Mouse (Mus musculus) cerebellum, adult 9-11 months (tissue): ENCODE measurements around the gene Kif27.

Experiments
- DNase-seq: peaks from one replicate; pipeline ENCODE4 v3.0.0; 2022

Kif27 gene

DNA sequence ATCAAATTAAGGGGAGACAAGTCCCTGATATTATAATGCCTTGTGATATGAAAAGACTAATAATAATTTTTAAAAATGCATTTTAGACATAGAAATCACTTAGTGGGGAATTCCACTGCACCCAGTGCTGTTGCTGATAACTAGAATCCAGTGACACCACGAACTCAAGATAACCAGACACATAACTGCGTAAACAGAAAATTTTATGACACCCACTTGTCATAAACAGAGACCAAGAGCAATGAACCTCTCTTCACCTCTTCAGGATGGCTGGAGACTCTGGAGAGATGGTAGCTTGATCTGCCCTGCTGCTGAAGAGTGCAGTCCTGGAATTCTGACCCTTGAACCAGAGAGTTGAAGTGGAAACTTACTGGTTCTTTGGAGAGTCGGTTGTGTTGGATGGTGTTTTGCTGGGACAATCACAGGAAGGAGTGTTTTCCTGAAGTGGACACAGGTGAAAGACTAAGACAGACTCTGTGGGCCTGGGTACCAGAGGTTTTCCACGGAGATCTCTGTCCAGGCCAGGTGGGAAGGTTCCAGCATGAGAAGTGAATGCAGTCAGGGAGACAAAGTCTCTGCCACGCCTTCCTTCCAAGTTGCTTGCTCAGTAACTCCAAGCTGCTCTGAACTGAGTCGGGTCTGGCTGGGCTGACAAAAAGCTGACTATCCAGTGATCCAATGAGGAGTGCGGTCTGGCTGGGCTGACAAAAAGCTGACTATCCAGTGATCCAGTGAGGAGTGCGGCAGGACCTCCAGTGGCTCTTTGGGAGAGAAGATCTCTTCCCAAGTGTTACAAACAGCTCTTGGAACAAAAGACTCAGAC is 5.6 kb upstream of the Kif27 start:
- no peak for DNase-seq

DNA sequence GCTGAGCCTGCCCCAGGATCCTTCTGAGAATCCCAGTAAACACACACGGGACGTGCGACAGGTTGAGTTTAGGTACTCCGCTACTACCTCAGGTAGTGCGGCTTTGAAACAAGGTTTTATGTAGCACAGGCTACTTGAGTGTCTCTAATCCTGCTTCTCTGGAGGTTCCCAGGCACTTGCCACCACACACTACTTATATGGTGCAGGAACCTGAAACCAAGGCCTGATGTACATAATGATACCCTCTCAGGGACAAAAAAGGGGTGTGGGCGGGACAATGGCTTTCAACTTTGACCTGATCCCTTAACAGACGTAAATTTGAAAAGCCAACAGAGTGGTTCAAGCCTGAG is 357 bp upstream of the Kif27 start:
- DNase-seq = no peak

GRCm38 (mm10) chr13:58352996-58353395 is 5.9 kb downstream of the Kif27 start:
- DNase-seq = no peak

DNA sequence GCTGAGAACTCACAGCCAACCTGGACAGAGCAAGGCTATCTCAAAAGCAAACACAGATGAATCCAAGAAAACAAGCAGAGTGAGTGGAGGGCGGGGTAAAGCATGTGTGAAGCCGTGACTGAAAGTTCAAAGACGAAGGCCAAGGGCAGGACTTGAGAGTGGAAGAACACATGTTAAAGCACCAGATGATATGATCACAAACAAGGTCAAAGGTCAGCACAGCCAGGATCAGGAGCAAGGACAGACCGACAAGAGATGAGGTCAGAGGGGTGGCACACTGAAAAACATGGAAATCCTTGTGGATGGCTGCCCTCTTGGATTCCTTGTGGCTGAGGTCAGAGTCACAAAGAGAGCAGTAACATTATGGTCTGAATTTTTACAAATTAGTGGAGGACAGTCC is 8.3 kb downstream of the Kif27 start:
- no peak for DNase-seq

- DNase-seq = no peak
Measured at GRCm38 (mm10) chr13:58344505-58344904, 14.4 kb downstream of the Kif27 start.

GRCm38 (mm10) chr13:58337456-58337855 is 21.5 kb downstream of the Kif27 start:
- no peak for DNase-seq

DNA sequence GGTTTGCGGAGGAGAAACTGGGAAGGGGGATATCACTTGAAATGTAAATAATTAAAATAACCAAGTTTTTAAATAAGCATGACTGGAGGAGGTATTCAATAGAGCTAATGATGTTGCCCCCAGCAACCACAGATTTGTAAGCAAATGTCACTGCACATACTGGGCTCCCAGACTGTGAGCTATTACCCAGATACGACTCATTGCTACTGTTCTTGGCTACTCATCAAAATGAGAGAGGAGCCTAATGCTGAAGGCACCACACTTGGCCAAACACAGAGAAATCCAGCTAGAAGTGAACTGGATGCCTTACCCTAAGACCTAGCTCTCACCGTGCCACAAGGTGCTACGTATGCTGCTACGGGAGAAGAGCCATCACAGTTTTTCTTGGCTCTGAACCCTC is 24.8 kb downstream of the Kif27 start:
- DNase-seq = no peak

DNA sequence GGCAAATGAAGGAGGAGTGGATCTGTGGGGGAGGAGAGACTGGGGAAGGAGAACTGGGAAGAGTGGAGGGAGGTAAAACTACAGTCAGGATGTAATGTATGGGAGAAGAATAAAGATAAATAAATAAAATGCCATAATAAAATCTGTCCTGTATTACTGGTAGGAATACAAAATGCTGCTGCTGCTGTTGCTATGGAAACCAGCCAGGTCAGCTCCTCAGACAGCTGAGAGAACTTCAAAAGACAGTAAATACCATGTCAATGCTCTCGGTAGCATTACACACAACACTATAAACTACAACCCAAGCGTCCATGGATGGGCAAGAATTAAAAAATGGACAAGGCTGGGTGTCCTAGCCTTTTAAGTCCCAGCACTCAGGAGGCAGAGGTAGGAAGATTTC is 41.2 kb downstream of the Kif27 start:
- DNase-seq = no peak

DNA sequence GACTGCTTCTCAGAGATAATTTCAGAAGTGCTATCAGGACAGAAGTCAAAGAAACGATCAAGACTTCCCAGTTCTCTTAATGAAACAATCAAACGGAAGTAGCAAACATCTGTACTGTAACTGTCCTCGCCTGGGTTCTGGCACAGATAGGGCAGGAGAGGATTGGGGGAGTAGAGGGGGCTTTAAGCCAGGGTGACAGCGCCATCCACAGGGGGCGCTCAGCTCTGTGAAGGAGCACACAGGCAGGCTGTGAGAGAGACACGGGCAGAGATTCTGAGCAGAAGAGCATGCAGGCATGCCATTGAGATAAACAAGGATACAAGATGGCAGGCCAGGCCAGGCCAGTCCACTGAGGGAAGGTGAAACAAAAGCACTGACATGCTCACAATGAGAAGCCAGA is 43.9 kb downstream of the Kif27 start:
- DNase-seq = no peak

DNA sequence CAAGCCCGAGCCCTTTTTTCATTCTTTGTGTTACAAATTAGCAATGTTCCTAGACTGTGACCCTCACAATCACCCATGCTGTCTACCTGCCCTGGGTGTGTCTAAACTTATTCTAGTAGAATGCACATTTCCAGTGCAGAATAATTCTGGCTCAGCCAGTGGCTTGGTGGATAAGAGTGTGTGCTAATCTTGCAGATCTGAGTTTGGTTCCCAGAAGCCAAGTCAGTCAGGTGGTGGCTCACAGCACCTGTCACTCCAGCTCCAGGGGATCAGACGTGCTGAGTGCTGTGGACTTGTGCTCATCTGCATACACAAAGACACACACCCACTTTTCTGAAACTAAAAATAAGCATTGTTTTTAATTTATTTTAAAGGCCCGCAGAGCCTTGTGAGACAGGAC is 45.2 kb downstream of the Kif27 start:
- no peak for DNase-seq

- DNase-seq = no peak
Measured at GRCm38 (mm10) chr13:58311351-58311750, 47.6 kb downstream of the Kif27 start.

GRCm38 (mm10) chr13:58309499-58309898 is 49.4 kb downstream of the Kif27 start:
- no peak for DNase-seq

- DNase-seq = no peak
Measured at GRCm38 (mm10) chr13:58307453-58307852, 51.5 kb downstream of the Kif27 start.

DNA sequence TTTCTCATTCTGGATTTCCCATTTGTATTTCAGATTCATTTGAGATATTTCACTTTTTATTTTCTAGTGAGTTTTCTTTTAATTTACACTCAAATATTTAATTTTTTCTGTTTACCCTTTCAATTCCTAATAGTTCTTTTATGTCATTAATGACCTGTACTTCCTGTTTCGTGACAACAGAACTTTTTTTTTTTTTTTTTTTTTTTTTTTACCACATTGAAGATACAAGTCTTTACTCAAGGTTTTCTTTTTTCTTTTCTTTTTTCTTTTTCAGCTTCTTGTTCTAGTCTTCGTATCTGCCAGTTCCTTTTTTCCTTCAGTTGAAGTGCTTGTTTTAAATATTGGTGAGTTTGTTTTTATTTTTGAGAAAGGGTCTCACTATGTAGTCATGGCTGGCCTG is 53.7 kb downstream of the Kif27 start:
- no peak for DNase-seq

GRCm38 (mm10) chr13:58302421-58303145 is 56.3 kb downstream of the Kif27 start:
- peak; percentile 59 for DNase-seq

DNA sequence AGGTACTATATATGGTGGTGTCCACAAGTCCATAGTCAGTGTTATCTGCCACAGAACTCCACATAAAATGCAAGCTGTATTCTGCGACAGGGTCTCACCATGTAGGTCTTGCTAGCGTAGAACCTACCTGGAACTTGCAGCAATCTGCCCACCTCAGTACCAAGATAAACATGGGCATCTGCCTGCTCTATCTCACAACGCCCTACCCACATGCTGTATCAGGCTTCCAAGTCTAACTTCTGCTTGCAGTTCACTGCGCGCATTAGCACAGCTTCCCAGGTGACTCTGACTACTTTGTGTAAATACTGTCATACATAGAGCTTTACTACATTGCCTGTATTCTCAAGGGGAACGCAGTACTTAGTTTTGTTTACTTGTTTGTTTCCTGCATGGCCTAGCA is 57.0 kb downstream of the Kif27 start:
- DNase-seq = no peak

DNA sequence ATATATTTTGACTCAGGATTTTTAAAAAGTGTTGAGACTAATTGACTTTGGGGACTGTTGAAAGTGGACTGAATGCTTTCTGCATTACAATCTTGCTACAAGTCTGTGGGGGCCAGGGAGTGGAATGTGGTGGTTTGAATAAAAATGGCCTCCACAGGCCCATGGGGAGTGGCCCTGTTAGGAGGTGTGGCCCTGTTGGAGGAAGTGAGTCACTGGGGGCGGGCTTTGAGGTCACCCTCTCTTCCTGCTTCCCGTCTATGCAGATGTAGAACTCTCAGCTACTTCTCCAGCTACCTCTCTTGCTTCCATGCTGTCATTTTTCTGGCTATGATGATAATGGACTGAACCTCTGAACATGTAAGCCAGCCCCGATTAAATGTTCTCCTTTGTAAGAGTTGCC is 60.2 kb downstream of the Kif27 start:
- DNase-seq = no peak

- no peak for DNase-seq
Measured at GRCm38 (mm10) chr13:58295582-58295981, 63.3 kb downstream of the Kif27 start.

DNA sequence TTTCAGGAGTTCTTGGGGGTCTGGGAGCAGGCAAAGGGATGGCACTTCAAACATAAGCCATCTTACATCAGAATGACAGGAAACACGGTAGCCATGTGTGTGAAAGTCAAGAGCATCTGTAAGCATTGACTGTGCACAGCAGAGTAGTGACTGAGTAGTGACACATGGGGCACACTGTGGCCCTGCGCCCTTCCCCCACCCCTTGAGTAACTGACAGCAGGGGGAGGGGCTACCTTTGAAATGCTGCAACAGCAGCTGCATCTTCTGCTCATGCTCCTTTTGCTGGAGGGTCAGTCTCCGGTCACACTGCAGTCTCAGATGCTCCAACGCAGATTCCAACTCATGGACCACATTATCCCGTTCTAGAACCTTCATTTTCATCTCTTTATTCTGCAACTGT is 66.1 kb downstream of the Kif27 start:
- no peak for DNase-seq

GRCm38 (mm10) chr13:58289308-58289707 is 69.6 kb downstream of the Kif27 start:
- no peak for DNase-seq

- DNase-seq = peak; percentile 56
Measured at GRCm38 (mm10) chr13:58287822-58288221, 71.1 kb downstream of the Kif27 start.

DNA sequence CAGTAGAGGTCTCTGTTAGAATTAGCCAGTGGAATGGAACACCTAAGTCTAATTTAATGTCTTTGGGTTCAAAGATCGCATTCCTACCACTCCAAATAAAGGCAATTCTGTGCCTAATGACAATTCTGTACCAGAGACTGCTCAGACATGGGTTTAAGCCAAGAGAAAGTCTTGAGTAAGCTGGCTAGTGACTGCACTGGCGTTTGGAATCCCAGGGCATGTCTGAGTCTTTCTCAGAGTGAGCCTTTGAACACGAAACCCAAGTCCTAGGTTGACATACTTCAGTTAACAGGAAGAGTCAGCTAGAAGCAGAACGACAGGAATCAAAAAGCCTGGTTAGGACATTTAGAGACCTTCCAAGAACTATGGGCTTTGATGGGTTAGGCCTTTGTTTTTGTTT is 75.5 kb downstream of the Kif27 start:
- DNase-seq = no peak

GRCm38 (mm10) chr13:58281936-58282335 is 77.0 kb downstream of the Kif27 start:
- DNase-seq = no peak

GRCm38 (mm10) chr13:58280528-58280927 is 78.4 kb downstream of the Kif27 start:
- no peak for DNase-seq

DNA sequence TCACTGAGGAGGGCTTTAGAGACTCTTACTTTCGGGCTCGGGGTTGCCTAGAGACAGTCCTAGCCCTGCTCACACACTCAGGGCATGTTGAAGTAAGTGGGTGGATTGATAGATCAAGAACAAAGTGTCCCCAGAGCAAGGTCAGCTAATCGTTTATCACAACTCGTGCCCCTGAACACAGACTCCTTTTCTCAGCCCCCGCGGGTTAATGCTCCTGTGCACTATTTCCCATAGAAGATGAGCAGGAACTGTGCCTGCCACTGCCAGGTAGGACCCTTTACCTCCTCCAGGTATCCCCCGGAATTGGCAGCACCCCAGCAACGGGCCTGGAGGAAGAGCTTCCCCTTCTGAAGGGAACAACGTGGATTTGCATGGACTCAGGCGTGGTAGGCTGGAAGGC is 82.7 kb downstream of the Kif27 start:
- peak; percentile 21 for DNase-seq
